Mouse (Mus musculus): ENCODE measurements around the gene Orai1. TPM values are rescaled to one million over a fixed set of nuclear protein-coding genes. Genes with fewer than 3 reads are reported as not detected.

The Orai1 gene
- 10 to 100 TPM; 71.8 to 73.1 TPM for total RNA-seq (2023)

GRCm38 (mm10) chr5:123014753-123015701 lies at the start of gene Orai1:
Gene Orai1 (plus strand): TSS chr5:123015074.

DNA sequence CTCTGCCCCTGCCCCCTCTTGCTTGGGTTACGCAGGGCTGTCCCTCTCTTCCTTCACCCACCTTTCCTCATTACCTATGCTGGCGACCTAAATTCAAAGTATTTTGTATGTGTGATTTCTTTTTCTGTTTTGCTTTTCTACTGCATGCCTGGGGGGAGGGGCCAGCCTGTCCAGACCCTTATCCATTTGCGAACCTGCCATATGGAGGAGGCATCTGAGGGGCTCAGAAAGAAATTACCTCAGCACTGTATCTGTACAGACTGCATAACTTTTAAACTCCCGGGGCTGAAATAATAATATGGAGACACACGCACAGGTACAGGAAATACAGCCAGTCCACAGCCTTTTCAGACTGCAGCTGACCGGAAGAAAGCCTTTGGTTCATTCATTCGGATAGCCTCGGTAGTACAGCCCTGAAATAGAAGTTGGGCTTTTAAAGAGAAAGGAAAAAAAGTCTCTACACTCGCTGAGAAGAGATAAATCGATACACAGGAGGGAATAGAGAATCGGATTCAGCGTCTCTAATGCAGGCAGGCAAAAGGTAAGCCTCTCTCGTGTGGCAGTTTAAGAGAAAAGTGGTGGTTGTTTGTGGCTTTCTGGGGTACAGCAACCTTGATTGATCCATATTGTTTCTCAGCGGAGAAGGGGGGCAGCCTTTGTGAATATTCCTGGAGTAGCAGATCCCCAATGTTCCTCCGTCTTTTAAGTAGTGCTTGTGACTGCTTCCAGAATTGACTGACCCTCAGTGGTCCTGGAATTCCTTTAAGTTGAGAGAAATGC lies 25.1 kb upstream of the Orai1 start, which contains the start of gene Kdm2b:
Gene Kdm2b, minus strand, starts transcription at position 273 of the 780 bp plus-strand sequence.

GRCm38 (mm10) chr5:123046916-123047315 lies 32.0 kb downstream of the Orai1 start, which contains the start of gene Morn3:
Gene Morn3 (minus strand): TSS chr5:123047016.

DNA sequence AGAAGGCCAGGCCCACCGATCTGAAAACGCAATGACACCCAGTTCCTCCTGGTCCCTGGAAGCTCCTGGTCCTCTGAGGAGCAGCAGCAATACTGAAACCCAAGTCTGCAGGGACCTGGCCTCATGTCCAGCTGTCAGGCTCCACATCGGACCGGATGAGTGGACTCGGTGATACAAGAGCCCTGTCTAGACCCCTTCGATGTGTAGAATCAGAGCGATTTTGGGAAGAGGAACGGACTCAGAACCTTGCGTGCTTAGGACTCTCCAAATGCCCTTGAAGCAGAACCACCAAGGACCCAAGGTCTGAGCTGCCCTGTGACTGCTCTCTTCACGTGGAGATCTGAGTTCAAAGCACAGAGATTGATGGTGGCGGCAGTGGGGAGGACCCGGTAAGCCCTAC lies 53.2 kb downstream of the Orai1 start, which contains the start of gene Tmem120b:
Gene Tmem120b, plus strand, starts transcription at position 301 of the 400 bp plus-strand sequence.

Other genes starting within 250 kb of the Orai1 start
- 10 to 100 TPM; 76.7 to 79.6 TPM for gene Camkk2, start 235.7 kb upstream of the Orai1 start, total RNA-seq (2023)
- gene Anapc5, start 193.7 kb upstream of the Orai1 start, total RNA-seq (2023), result 100 to 1,000 TPM; 143 to 163 TPM
- gene Rnf34, start 165.0 kb upstream of the Orai1 start, total RNA-seq (2023), result 10 to 100 TPM; 23.9 to 26.9 TPM
- gene Kdm2b, start 25.3 kb upstream of the Orai1 start, total RNA-seq (2023), result 10 to 100 TPM; 28.4 to 29.4 TPM
- gene Morn3, start 31.9 kb downstream of the Orai1 start, total RNA-seq (2023), result not detected
- 1 to 10 TPM; 4.1 to 7.8 TPM for gene Tmem120b, start 53.3 kb downstream of the Orai1 start, total RNA-seq (2023)
- 10 to 100 TPM; 13.5 to 14.7 TPM for gene Rhof, start 117.6 kb downstream of the Orai1 start, total RNA-seq (2023)
- 10 to 100 TPM; 67.4 to 85.5 TPM for gene Setd1b, start 127.1 kb downstream of the Orai1 start, total RNA-seq (2023)
- 10 to 100 TPM; 14.0 to 17.0 TPM for gene Psmd9, start 154.3 kb downstream of the Orai1 start, total RNA-seq (2023)
- gene Hpd, start 167.7 kb downstream of the Orai1 start, total RNA-seq (2023), result not detected
- gene Wdr66, start 237.0 kb downstream of the Orai1 start, total RNA-seq (2023), result under 1 TPM; 0.13 to 0.15 TPM

Measured in neutrophil, adult 83 days (primary cell).